Mouse (Mus musculus) liver, embryonic 13.5 days (tissue): ENCODE data around the gene Rabep2. TPM values are rescaled to one million over a fixed set of nuclear protein-coding genes. Genes with fewer than 3 reads are reported as not detected.
A peak's percentile ranks its signal among the peaks of the same experiment; 100 is the strongest.

Source experiments
- ATAC-seq: fragments of 200-750 bp; cut with Nextera tagmentation; 2 replicates; pipeline ENCODE4 v1.8.0; 2017; ENCODE audit warnings: low read depth, mild to moderate bottlenecking, moderate number of reproducible peaks, moderate library complexity
- DNase-seq: peaks from one replicate; pipeline ENCODE4 v3.0.0; 2022
- H3K27ac ChIP-seq: fragments of 300-500 bp; sonication (generic); 2 replicates; pipeline ENCODE4 v1.5.1; 2015; ENCODE audit warnings: moderate library complexity, mild to moderate bottlenecking, inconsistent platforms
- H3K27me3 ChIP-seq: fragments of 300-500 bp; sonication (generic); 2 replicates; pipeline ENCODE4 v1.6.1; 2015; ENCODE audit warnings: mild to moderate bottlenecking, inconsistent platforms
- H3K36me3 ChIP-seq: fragments of 300-500 bp; sonication (generic); 2 replicates; pipeline ENCODE4 v1.6.1; 2015; ENCODE audit warnings: mild to moderate bottlenecking, inconsistent platforms
- H3K4me1 ChIP-seq: fragments of 300-500 bp; sonication (generic); replicated peaks from 2 replicates; pipeline ENCODE4 v1.6.1; 2015; ENCODE audit warnings: inconsistent platforms
- H3K4me2 ChIP-seq: fragments of 300-500 bp; sonication (generic); 2 replicates; pipeline ENCODE4 v1.6.1; 2015; ENCODE audit warnings: inconsistent platforms, mild to moderate bottlenecking, moderate library complexity
- H3K4me3 ChIP-seq: fragments of 300-500 bp; sonication (generic); replicated peaks from 2 replicates; pipeline ENCODE4 v1.5.1; 2015; ENCODE audit warnings: mild to moderate bottlenecking, inconsistent platforms
- H3K9ac ChIP-seq: fragments of 300-500 bp; sonication (generic); 2 replicates; pipeline ENCODE4 v1.6.1; 2015; ENCODE audit warnings: mild to moderate bottlenecking, inconsistent platforms
- H3K9me3 ChIP-seq: fragments of 300-500 bp; sonication (generic); replicated peaks from 2 replicates; pipeline ENCODE4 v1.6.1; 2016; ENCODE audit warnings: inconsistent platforms
- WGBS: fragments of 180-500 bp; shearing (Covaris S2); methylation state at CpG from one replicate; pipeline ENCODE4 v1.1.7; 2015; ENCODE audit not compliant: insufficient replicate concordance; 5-methylcytosine and 5-hydroxymethylcytosine counted together
- polyA plus RNA-seq: library from polyadenylated mRNA; unstranded; fragments of >200 nt; fragmentation: Nextera tagmentation; extraction: Ambion mirVana; gene quantifications from 2 replicates; pipeline ENCODE4 v1.2.1, GENCODE M21; 2015

Gene Rabep2
- polyA plus RNA-seq, 1 experiment from 2014 or later = 5.8 TPM

DNA sequence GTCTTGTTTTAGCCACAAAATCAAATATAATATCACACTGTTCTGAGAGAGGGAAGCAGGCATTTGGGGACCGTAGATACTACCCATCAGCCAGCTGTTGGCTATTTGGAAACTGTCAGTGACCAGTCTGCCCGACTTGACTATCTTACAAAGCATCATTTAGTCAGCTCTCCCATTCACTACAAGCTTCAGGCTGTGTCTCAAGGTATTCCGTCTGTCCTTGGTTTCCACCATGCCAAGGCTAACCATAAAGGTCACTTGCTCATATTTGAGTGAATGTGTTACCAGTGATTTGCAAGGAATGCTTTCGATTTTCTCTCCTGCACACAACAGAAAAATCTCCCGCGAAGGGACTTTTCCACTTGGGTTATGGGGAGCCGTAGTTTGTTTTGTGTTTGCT lies 6.2 kb downstream of the Rabep2 start:
- no peak overlapping the region for H3K4me3 ChIP-seq
- H3K27ac ChIP-seq = no peak overlapping the region
- ATAC-seq (no peak), DNase-seq (no peak)
- peaks cover 7% of the 10 kb centered on the region for H3K4me1 ChIP-seq
- WGBS = 80% methylated on average over 7 of the region's 7 CpGs
- 0 out of 2 replicates have a peak, but pooled peaks cover 5% of the 10 kb centered on the region for H3K36me3 ChIP-seq
- no peak overlapping the region for H3K4me2 ChIP-seq
- no peaks in the 10 kb centered on the region for H3K27me3 ChIP-seq
- H3K9ac ChIP-seq = no peak overlapping the region
- H3K9me3 ChIP-seq = no peaks in the 10 kb centered on the region

GRCm38 (mm10) chr7:126435801-126436200 lies 7.2 kb downstream of the Rabep2 start:
- Histone ChIP-seq H3K4me1 (peaks cover 3% of the 10 kb centered on the region; the same call in 1 of the 2 replicates), H3K27ac (no peak overlapping the region), H3K36me3 (0 out of 2 replicates have a peak, but pooled peaks cover 5% of the 10 kb centered on the region), H3K4me2 (no peak overlapping the region), H3K4me3 (no peak overlapping the region), H3K9ac (no peak overlapping the region), H3K27me3 (no peaks in the 10 kb centered on the region), H3K9me3 (no peaks in the 10 kb centered on the region)
- DNase-seq = no peak
- ATAC-seq = no peak
- WGBS = 77% methylated on average over 3 of the region's 3 CpGs

- Histone ChIP-seq H3K9me3 (no peaks in the 10 kb centered on the region), H3K9ac (no peak overlapping the region), H3K4me3 (no peak overlapping the region), H3K36me3 (0 out of 2 replicates have a peak, but pooled peaks cover 5% of the 10 kb centered on the region), H3K4me1 (0 out of 2 replicates have a peak, but pooled peaks cover under 1% of the 10 kb centered on the region), H3K4me2 (no peak overlapping the region), H3K27ac (no peak overlapping the region), H3K27me3 (no peaks in the 10 kb centered on the region)
- ATAC-seq (peak; percentile 47; the same call in 1 of the 2 replicates), DNase-seq (peak; percentile 34)
- WGBS = 21% methylated on average over 8 of the region's 8 CpGs
These were observed 8.3 kb downstream of the Rabep2 start for GRCm38 (mm10) chr7:126436851-126437250.

DNA sequence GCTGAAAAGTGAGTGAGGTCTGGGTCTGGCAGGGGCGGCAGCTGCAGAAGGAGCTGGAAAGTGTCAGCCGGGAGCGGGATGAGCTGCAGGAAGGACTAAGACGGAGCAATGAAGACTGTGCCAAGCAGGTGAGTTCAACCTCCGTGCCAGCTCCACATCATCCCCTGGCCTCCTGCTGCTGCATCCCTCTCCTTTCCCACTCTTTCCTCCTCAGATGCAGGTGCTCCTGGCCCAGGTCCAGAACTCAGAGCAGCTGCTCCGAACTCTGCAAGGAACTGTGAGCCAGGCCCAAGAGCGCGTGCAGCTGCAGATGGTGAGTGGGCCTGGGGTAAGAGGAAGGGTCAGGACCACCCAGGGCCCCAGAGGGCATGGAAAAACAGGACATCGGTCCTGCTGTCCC lies 11.6 kb downstream of the Rabep2 start:
- 80% methylated on average over 9 of the region's 9 CpGs for WGBS

DNA sequence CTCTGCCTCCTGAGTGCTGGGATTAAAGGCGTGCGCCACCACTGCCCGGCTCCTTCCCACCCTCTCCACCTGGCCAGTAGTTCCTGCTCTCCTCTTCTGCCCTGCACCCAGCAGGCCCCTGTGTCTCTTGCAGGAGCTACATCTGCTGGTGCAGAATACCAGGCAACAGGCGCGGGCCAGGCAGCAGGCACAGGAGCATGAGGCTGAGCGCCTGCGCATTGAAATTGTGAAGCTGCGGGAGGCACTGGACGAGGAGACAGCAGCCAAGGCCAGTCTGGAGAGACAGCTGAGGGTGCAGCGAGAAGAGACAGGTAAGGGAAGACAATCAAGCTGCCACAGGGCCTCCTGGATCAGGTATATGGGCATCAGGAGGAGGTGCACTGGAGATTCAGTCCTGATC lies 15.4 kb downstream of the Rabep2 start:
- Histone ChIP-seq H3K4me2 (no peak overlapping the region), H3K27ac (no peak overlapping the region), H3K9me3 (no peaks in the 10 kb centered on the region), H3K36me3 (peaks cover 24% of the 10 kb centered on the region), H3K9ac (no peak overlapping the region), H3K4me3 (no peak overlapping the region), H3K27me3 (no peaks in the 10 kb centered on the region), H3K4me1 (no peaks in the 10 kb centered on the region)
- no peak for ATAC-seq
- DNase-seq = no peak
- 85% methylated on average over 10 of the region's 10 CpGs for WGBS

More for the DNA sequence above, 11.6 kb downstream of the Rabep2 start:
- Histone ChIP-seq H3K9ac (no peak overlapping the region), H3K9me3 (no peaks in the 10 kb centered on the region), H3K27me3 (no peaks in the 10 kb centered on the region), H3K4me1 (no peaks in the 10 kb centered on the region), H3K4me3 (no peak overlapping the region), H3K36me3 (peaks cover 12% of the 10 kb centered on the region), H3K4me2 (no peak overlapping the region), H3K27ac (no peak overlapping the region)
- ATAC-seq (no peak), DNase-seq (no peak)

DNA sequence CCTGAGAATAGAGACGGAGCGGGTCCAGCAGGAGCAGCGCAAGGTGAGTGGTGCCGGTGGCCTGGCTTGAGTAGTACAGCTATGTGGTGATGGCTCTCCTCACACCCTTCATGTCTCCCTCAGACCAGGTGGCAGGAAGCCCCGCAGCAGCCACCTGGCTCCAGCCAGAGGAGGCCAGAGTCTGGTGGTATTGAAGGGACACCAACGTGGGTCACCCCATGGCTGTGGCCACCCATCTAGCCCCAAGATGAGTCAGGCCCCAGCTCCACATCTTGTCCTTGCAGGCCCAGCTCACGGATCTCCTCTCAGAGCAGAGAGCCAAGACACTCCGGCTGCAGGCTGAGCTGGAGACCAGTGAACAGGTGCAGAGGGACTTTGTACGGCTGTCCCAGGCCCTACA lies 16.0 kb downstream of the Rabep2 start:
- Histone ChIP-seq H3K27ac (no peak overlapping the region), H3K4me3 (no peak overlapping the region), H3K4me2 (no peak overlapping the region), H3K9me3 (no peaks in the 10 kb centered on the region), H3K9ac (no peak overlapping the region; the same call in 1 of the 2 replicates), H3K27me3 (no peaks in the 10 kb centered on the region), H3K36me3 (peaks cover 24% of the 10 kb centered on the region), H3K4me1 (no peaks in the 10 kb centered on the region)
- 88% methylated on average over 9 of the region's 9 CpGs for WGBS
- DNase-seq = no peak
- no peak for ATAC-seq

DNA sequence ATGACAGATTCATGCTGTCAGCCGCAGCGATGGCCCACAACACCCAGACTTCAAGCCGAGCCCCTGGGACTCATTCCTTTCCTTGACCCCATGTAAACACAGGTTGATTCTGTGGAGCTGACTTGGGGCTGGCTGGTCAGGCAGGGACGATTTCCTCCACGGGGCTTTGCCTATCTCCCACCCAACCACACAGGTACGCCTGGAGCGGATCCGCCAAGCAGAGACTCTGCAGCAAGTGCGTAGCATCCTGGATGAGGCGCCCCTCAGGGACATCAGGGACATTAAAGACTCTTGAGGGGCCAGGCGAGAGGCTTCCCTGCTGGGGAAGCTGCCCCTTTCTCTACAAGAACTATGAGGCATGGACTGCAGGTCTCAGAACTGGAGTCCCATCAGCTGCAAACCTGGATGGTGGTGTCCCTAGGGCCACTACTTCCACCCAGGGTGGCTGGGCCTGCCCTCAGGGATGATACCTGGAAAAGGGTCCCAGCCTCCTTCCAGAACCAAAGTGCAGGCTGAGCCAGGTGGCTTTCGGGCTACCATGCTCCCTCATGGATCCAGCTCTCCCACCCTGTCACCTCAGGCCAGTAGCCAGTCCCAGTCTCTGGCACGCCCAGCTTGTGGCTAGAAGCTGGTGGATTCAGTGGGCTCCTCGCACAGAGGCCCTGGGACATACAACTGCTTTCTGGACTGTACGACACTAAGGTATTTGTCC lies 16.7 kb downstream of the Rabep2 start:
- H3K4me1 ChIP-seq = no peaks in the 10 kb centered on the region
- no peak overlapping the region for H3K4me2 ChIP-seq
- no peak overlapping the region for H3K9ac ChIP-seq
- DNase-seq (no peak), ATAC-seq (no peak)
- 80% methylated on average over 15 of the region's 15 CpGs for WGBS
- H3K4me3 ChIP-seq = no peak overlapping the region
- H3K27me3 ChIP-seq = no peaks in the 10 kb centered on the region
- H3K36me3 ChIP-seq = peaks cover 24% of the 10 kb centered on the region
- H3K9me3 ChIP-seq = no peaks in the 10 kb centered on the region
- H3K27ac ChIP-seq = no peak overlapping the region

- DNase-seq = no peak
- H3K9me3 ChIP-seq = no peaks in the 10 kb centered on the region
- 90% methylated on average over 21 of the region's 21 CpGs for WGBS
- peaks cover 24% of the 10 kb centered on the region for H3K36me3 ChIP-seq
- no peak overlapping the region for H3K4me2 ChIP-seq
- no peaks in the 10 kb centered on the region for H3K27me3 ChIP-seq
- no peak overlapping the region for H3K9ac ChIP-seq
- H3K4me1 ChIP-seq = no peaks in the 10 kb centered on the region
- ATAC-seq = no peak
- no peak overlapping the region for H3K4me3 ChIP-seq
- H3K27ac ChIP-seq = no peak overlapping the region
These were observed 17.7 kb downstream of the Rabep2 start for GRCm38 (mm10) chr7:126446217-126446616.

GRCm38 (mm10) chr7:126448481-126448880 lies 19.9 kb downstream of the Rabep2 start:
- Histone ChIP-seq H3K27ac (no peak overlapping the region), H3K4me2 (no peak overlapping the region), H3K36me3 (peaks cover 24% of the 10 kb centered on the region), H3K27me3 (no peaks in the 10 kb centered on the region), H3K9ac (no peak overlapping the region), H3K4me1 (no peaks in the 10 kb centered on the region), H3K4me3 (no peak overlapping the region), H3K9me3 (no peaks in the 10 kb centered on the region)
- WGBS = 72% methylated on average over 19 of the region's 19 CpGs
- no peak for ATAC-seq
- no peak for DNase-seq

GRCm38 (mm10) chr7:126449991-126450390 lies 21.4 kb downstream of the Rabep2 start:
- no peaks in the 10 kb centered on the region for H3K27me3 ChIP-seq
- DNase-seq (no peak), ATAC-seq (no peak)
- H3K9me3 ChIP-seq = no peaks in the 10 kb centered on the region
- 78% methylated on average over 18 of the region's 18 CpGs for WGBS
- H3K9ac ChIP-seq = no peak overlapping the region
- H3K4me2 ChIP-seq = no peak overlapping the region
- H3K4me3 ChIP-seq = no peak overlapping the region
- no peak overlapping the region for H3K27ac ChIP-seq
- peaks cover 13% of the 10 kb centered on the region for H3K36me3 ChIP-seq
- no peaks in the 10 kb centered on the region for H3K4me1 ChIP-seq

GRCm38 (mm10) chr7:126450641-126451040 lies 22.1 kb downstream of the Rabep2 start:
- ATAC-seq (no peak), DNase-seq (no peak)
- no peak overlapping the region for H3K4me3 ChIP-seq
- WGBS = 75% methylated on average over 6 of the region's 6 CpGs
- H3K9ac ChIP-seq = no peak overlapping the region
- H3K4me2 ChIP-seq = no peak overlapping the region
- no peaks in the 10 kb centered on the region for H3K4me1 ChIP-seq
- peaks cover 7% of the 10 kb centered on the region for H3K36me3 ChIP-seq
- no peak overlapping the region for H3K27ac ChIP-seq
- no peaks in the 10 kb centered on the region for H3K27me3 ChIP-seq
- H3K9me3 ChIP-seq = no peaks in the 10 kb centered on the region

DNA sequence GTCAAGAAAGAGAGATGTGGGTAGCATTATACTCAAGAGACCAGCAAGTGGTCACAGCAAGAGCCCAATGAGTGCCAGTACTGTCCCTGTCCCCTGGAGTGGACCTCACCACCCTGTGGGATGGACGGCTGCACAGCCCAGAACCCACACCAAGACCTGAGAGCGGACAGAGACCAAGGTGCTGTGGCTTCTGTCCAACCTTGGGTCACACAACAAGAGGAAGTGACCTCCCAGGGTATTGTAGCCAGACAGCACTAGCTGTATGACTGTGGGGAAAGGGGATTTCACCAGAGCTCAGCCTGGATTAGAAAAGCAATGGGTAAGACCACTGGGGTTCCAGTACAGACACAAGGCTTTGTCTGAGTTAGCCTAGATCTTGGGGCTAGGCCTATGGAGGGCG lies 23.7 kb downstream of the Rabep2 start:
- H3K4me1 ChIP-seq = peaks cover 4% of the 10 kb centered on the region; the same call in 1 of the 2 replicates
- WGBS = 78% methylated on average over 3 of the region's 3 CpGs
- H3K27ac ChIP-seq = no peak overlapping the region
- H3K9ac ChIP-seq = no peak overlapping the region
- DNase-seq (no peak), ATAC-seq (no peak)
- no peak overlapping the region for H3K4me3 ChIP-seq
- H3K27me3 ChIP-seq = no peaks in the 10 kb centered on the region
- H3K36me3 ChIP-seq = no peaks in the 10 kb centered on the region
- no peak overlapping the region for H3K4me2 ChIP-seq
- H3K9me3 ChIP-seq = no peaks in the 10 kb centered on the region
